Mouse (Mus musculus) MEL (cell line): Measurements from ENCODE around the gene Plin4. TPM values are rescaled to one million over a fixed set of nuclear protein-coding genes. Genes with fewer than 3 reads are reported as not detected.

Experiments
- DNase-seq: peaks from one replicate; pipeline ENCODE4 v3.0.0; 2011; ENCODE audit warnings: low read depth, low spot score
- H3K27ac ChIP-seq: 2 replicates; pipeline ENCODE4 v1.5.1; 2012; ENCODE audit warnings: low read depth, mild to moderate bottlenecking, control low read depth, low read length, moderate library complexity; ENCODE audit not compliant: control insufficient read depth
- H3K27me3 ChIP-seq, 2 experiments: fragments of 150-350 bp in 1 of 2; sonication (generic) in 1 of 2; 2 replicates each; pipeline ENCODE4 v1.6.1; 2012; ENCODE audit warnings: low read length in 2 of 2, mild to moderate bottlenecking in 2 of 2, improper control_type of control experiment in 1 of 2, moderate library complexity in 1 of 2; ENCODE audit not compliant: insufficient read depth in 2 of 2, control insufficient read depth in 1 of 2
- H3K36me3 ChIP-seq, 2 experiments: 2 replicates each; pipeline ENCODE4 v1.6.1; 2012 to 2014; ENCODE audit warnings: low read length in 2 of 2, improper control_type of control experiment in 1 of 2, inconsistent platforms in 1 of 2, mild to moderate bottlenecking in 1 of 2; ENCODE audit not compliant: insufficient read depth in 2 of 2, control insufficient read depth in 1 of 2
- H3K4me1 ChIP-seq, 2 experiments: fragments of 150-350 bp in 1 of 2; sonication (generic) in 1 of 2; 2 replicates each; pipeline ENCODE4 v1.6.1; 2012; ENCODE audit warnings: low read length in 2 of 2, improper control_type of control experiment in 1 of 2, mild to moderate bottlenecking in 1 of 2; ENCODE audit not compliant: insufficient read depth in 2 of 2, control insufficient read depth in 1 of 2
- H3K4me3 ChIP-seq, 2 experiments: fragments of 150-350 bp in 1 of 2; sonication (generic) in 1 of 2; 2 replicates each; pipeline ENCODE4 v1.5.1; 2012; ENCODE audit warnings: low read depth in 2 of 2, low read length in 2 of 2, mild to moderate bottlenecking in 2 of 2, moderate library complexity in 2 of 2, control low read depth in 1 of 2, improper control_type of control experiment in 1 of 2; ENCODE audit not compliant: control insufficient read depth in 1 of 2, insufficient read depth in 1 of 2
- H3K79me2 ChIP-seq: 2 replicates; pipeline ENCODE4 v1.6.1; 2012; ENCODE audit warnings: mild to moderate bottlenecking, low read length, moderate library complexity; ENCODE audit not compliant: control insufficient read depth, poor library complexity, insufficient read depth
- H3K9ac ChIP-seq: 2 replicates; pipeline ENCODE4 v1.6.1; 2012; ENCODE audit warnings: low read depth, mild to moderate bottlenecking, control low read depth, low read length, moderate library complexity; ENCODE audit not compliant: control insufficient read depth, poor library complexity, severe bottlenecking
- H3K9me3 ChIP-seq: fragments of 150-350 bp; sonication (generic); replicated peaks from 2 replicates; pipeline ENCODE4 v1.6.1; 2012; ENCODE audit warnings: mild to moderate bottlenecking, low read length, improper control_type of control experiment, moderate library complexity; ENCODE audit not compliant: insufficient read depth
- CTCF ChIP-seq, 3 experiments: IDR thresholded peaks in 2 of 3; conservative IDR thresholded peaks in 1 of 3; 2 replicates each; pipeline ENCODE4 v1.5.1; 2011 to 2012; ENCODE audit warnings: low read length in 3 of 3, low read depth in 2 of 3, mild to moderate bottlenecking in 2 of 3, improper control_type of control experiment in 1 of 3, inconsistent platforms in 1 of 3, mixed read lengths in 1 of 3, moderate library complexity in 1 of 3; ENCODE audit not compliant: control insufficient read depth in 1 of 3, insufficient read depth in 1 of 3, poor library complexity in 1 of 3, severe bottlenecking in 1 of 3
- E2F4 ChIP-seq: IDR thresholded peaks from 2 replicates; pipeline ENCODE4 v1.6.1; 2011; ENCODE audit warnings: low read depth, low read length, improper control_type of control experiment, borderline replicate concordance
- ELF1 ChIP-seq: IDR thresholded peaks from 2 replicates; pipeline ENCODE4 v1.6.1; 2014; ENCODE audit warnings: low read depth, mild to moderate bottlenecking, inconsistent platforms, low read length, improper control_type of control experiment, moderate library complexity
- ETS1 ChIP-seq: IDR thresholded peaks from 2 replicates; pipeline ENCODE4 v1.6.1; 2012; ENCODE audit warnings: low read depth, mild to moderate bottlenecking, inconsistent platforms, low read length, improper control_type of control experiment, moderate library complexity
- HCFC1 ChIP-seq: IDR thresholded peaks from 2 replicates; pipeline ENCODE4 v1.6.1; 2012; ENCODE audit warnings: low read depth, mild to moderate bottlenecking, inconsistent platforms, low read length, improper control_type of control experiment, moderate library complexity
- JUND ChIP-seq: IDR thresholded peaks from 2 replicates; pipeline ENCODE4 v1.6.1; 2011; ENCODE audit warnings: low read depth, mild to moderate bottlenecking, improper control_type of control experiment, low read length
- KAT2A ChIP-seq: conservative IDR thresholded peaks from 2 replicates; pipeline ENCODE4 v1.6.1; 2012; ENCODE audit warnings: low read depth, low read length, improper control_type of control experiment, inconsistent platforms
- MAZ ChIP-seq: IDR thresholded peaks from 2 replicates; pipeline ENCODE4 v1.6.1; 2012; ENCODE audit warnings: low read depth, mild to moderate bottlenecking, inconsistent platforms, low read length, improper control_type of control experiment
- MEF2A ChIP-seq: IDR thresholded peaks from 2 replicates; pipeline ENCODE4 v1.6.1; 2014; ENCODE audit warnings: low read depth, mild to moderate bottlenecking, inconsistent platforms, low read length, improper control_type of control experiment; ENCODE audit not compliant: poor library complexity, insufficient replicate concordance, severe bottlenecking; ENCODE audit errors: extremely low read depth
- MXI1 ChIP-seq: IDR thresholded peaks from 2 replicates; pipeline ENCODE4 v1.6.1; 2011; ENCODE audit warnings: mild to moderate bottlenecking, low read depth, low read length, improper control_type of control experiment
- MYC ChIP-seq: IDR thresholded peaks from 2 replicates; pipeline ENCODE4 v1.6.1; 2011; ENCODE audit warnings: low read depth, mild to moderate bottlenecking, low read length, improper control_type of control experiment, moderate library complexity
- NELFE ChIP-seq: IDR thresholded peaks from 2 replicates; pipeline ENCODE4 v1.6.1; 2011; ENCODE audit warnings: low read depth, low read length, improper control_type of control experiment
- NRF1 ChIP-seq: IDR thresholded peaks from 2 replicates; pipeline ENCODE4 v1.6.1; 2014; ENCODE audit warnings: low read depth, mild to moderate bottlenecking, inconsistent platforms, low read length, improper control_type of control experiment, moderate library complexity; ENCODE audit not compliant: poor library complexity, insufficient read depth, severe bottlenecking
- POLR2A ChIP-seq, 2 experiments: IDR thresholded peaks; 2 replicates each; pipeline ENCODE4 v1.6.1; 2011 to 2012; ENCODE audit warnings: low read length in 2 of 2, mild to moderate bottlenecking in 2 of 2, control low read depth in 1 of 2, improper control_type of control experiment in 1 of 2, low read depth in 1 of 2, moderate library complexity in 1 of 2; ENCODE audit not compliant: control insufficient read depth in 1 of 2, insufficient read depth in 1 of 2, poor library complexity in 1 of 2
- POLR2AphosphoS5 ChIP-seq: IDR thresholded peaks from 2 replicates; pipeline ENCODE4 v1.6.1; 2012; ENCODE audit warnings: low read depth, borderline replicate concordance, mild to moderate bottlenecking, inconsistent platforms, low read length, moderate library complexity, mixed read lengths
- SIN3A ChIP-seq: IDR thresholded peaks from 2 replicates; pipeline ENCODE4 v1.6.1; 2012; ENCODE audit warnings: low read length, improper control_type of control experiment, inconsistent platforms
- SMC3 ChIP-seq: IDR thresholded peaks from 2 replicates; pipeline ENCODE4 v1.6.1; 2011; ENCODE audit warnings: low read depth, low read length, improper control_type of control experiment
- TCF12 ChIP-seq: IDR thresholded peaks from 2 replicates; pipeline ENCODE4 v1.6.1; 2014; ENCODE audit warnings: low read depth, mild to moderate bottlenecking, inconsistent platforms, low read length, improper control_type of control experiment, moderate library complexity
- ZC3H11A ChIP-seq: IDR thresholded peaks from 2 replicates; pipeline ENCODE4 v1.6.1; 2012; ENCODE audit warnings: low read depth, mild to moderate bottlenecking, inconsistent platforms, low read length, improper control_type of control experiment
- ZNF384 ChIP-seq: IDR thresholded peaks from 2 replicates; pipeline ENCODE4 v1.6.1; 2012; ENCODE audit warnings: low read depth, mild to moderate bottlenecking, inconsistent platforms, low read length, improper control_type of control experiment
- polyA plus RNA-seq, 2 experiments: library from polyadenylated mRNA; stranded (reverse) in 1 of 2; unstranded in 1 of 2; fragments of >175 nt in 1 of 2; fragments of >200 nt in 1 of 2; gene quantifications; 2 replicates each; pipeline versions ENCODE4 v1.2.1 to v1.2.4; 2012; ENCODE audit warnings: low replicate concordance in 2 of 2, low read depth in 1 of 2; ENCODE audit not compliant: insufficient read length in 2 of 2, insufficient read depth in 1 of 2, missing spikeins in 1 of 2
- total RNA-seq: library from RNA; depleted of rRNA; stranded (reverse); fragments of 300-350 nt; gene quantifications from 2 replicates; pipeline ENCODE4 v1.2.3, GENCODE M21; 2012

The Plin4 gene
- total and polyA plus RNA-seq, 3 experiments, result 0.07 to 0.08 TPM; not detected in 1

DNA sequence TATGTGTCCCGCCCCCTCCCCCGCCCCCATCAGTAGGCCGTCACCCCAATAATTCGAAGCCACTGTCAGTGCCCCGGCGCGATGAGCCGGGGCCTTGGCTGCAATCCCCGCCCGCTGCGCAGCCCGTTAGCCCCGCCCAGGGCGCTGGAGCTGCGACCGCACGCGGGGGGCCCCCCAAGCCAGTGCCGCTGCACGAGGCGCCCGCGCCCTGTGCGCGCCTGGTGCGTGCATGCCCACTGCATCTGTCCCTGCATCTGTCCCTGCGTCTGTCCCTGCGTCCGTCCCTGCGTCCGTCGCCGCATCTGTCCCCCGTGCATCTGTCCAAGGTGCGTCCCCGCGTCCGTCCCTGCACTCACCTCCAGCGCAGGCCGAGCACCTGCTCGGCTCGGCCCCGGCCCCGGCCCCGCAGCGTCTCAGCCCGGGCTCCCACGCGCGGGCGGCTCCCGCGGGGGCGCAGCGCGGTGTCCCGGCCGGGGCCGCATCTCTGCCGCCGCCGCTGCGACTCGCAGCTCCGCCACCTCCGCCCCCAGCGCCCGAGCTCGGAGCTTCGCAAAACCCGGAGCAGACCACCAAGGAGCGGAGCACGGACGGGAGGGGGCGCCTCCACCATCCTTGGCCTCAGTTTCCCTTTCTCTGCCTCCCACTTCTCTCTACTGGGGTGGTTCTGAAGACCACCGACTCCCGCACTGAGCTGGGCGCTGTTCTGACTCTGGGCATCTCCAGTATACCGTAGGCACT is 30.4 kb upstream of the Plin4 start, which contains the start of gene Sema6b:
Sema6b (minus strand) TSS at position 486 of the 738 bp plus-strand sequence.
- DNase-seq, result peak; percentile 79
- Histone ChIP-seq H3K9me3 (no peaks in the 10 kb centered on the region), H3K4me3 (peak within 1 kb of the TSS; percentile 62 to 87), H3K27ac (0 out of 2 replicates have a peak within 1 kb of the TSS, but pooled peaks have one; percentile 6), H3K9ac (peak within 1 kb of the TSS; percentile 67), H3K4me1 (peaks cover 0 to 5% of the 10 kb centered on the region in 2 experiments; a peak in 2 of 4 replicates), H3K79me2 (peaks cover 6% of the 10 kb centered on the region; the same call in 1 of the 2 replicates), H3K36me3 (no peaks in the 10 kb centered on the region), H3K27me3 (no peaks in the 10 kb centered on the region)
- TF ChIP-seq SIN3A (peak; percentile 56; the same call in 1 of the 2 replicates), ZNF384 (no peak), TCF12 (no peak), ELF1 (no peak), MAZ (peak; percentile 97), CTCF (IDR thresholded peaks at IDR 0.05 in 2 of 3, conservative IDR thresholded peaks at IDR 0.05 in 1 of 3; ENCODE audit: control insufficient read depth in 1 of 3, insufficient read depth in 1 of 3, low read depth in 2 of 3, low read length in 3 of 3, poor library complexity in 1 of 3, severe bottlenecking in 1 of 3) (peak in 1 of 3 experiments; percentile 24; a peak in 1 of 6 replicates), MYC (0 out of 2 replicates have a peak, but pooled peaks have one; percentile 22), JUND (no peak), SMC3 (no peak), NRF1 (peak; percentile 43; the same call in 1 of the 2 replicates), ETS1 (no peak), NELFE (peak; percentile 36), POLR2A (IDR thresholded peaks at IDR 0.05; ENCODE audit: control insufficient read depth in 1 of 2, insufficient read depth in 1 of 2, low read depth in 1 of 2, low read length in 2 of 2, poor library complexity in 1 of 2) (peak; percentile 34 to 57; a peak in 2 of 4 replicates), POLR2AphosphoS5 (no peak), MXI1 (peak; percentile 41; the same call in 1 of the 2 replicates), E2F4 (no peak), MEF2A (no peak), ZC3H11A (no peak), HCFC1 (peak; percentile 67), KAT2A (no peak)
- TF ChIP-seq, all 39 proteins: peak for 9
